Mouse (Mus musculus) cerebellum, adult (tissue): ENCODE data around the gene Gm21969.

Experiments
- ATAC-seq: cut with Nextera tagmentation; 2 replicates; pipeline ENCODE4 v1.9.2; 2017; ENCODE audit warnings: mild to moderate bottlenecking, moderate library complexity, mixed read lengths; ENCODE audit not compliant: insufficient number of reproducible peaks, low FRiP score, low TSS enrichment

Gene Gm21969

DNA sequence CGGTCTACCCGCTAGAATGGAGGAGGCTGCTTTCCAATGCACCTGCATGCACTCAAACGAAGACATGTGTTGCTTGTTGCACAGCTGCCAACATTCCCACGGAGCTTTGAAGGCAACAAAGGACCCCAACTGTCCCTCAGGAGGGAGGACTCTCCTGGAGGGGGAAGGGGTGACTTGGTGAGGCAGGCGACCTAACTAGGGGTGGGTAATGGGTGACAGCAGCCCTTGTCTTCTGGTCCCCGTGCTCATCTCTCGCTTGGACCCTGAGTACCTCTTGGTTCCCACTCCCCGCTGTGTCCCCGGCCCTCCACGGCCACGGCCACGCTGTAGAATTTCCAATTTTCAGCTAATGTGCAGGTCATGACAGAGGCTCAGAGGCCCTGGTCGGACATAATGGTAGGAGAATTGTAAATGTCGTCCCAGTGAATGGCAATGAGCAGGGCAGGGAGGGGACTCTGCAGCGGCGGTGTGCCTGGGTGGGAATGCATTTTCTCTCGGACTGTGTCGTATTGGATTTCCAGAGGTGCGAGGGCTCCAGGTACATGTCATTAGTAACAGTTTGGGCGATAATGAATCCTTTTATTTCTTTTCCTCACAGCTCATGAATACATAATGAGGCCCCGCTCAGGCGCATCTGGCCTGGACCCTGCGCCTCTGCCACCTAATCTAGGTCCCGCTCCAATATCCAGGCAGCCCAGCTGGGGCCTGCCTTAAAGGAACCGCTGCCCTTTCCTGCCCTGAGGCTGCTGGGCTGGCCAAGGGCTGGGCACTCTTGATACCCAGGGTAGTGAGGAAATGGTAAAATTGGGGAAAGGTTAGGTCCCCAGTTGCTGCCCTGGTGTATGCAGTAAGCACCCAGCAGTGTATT lies 107.7 kb downstream of the Gm21969 start:
- no peak for ATAC-seq
